Mouse (Mus musculus): ENCODE data around the gene Gm20695. TPM values are rescaled to one million over a fixed set of nuclear protein-coding genes. Genes with fewer than 3 reads are reported as not detected.

Gene Gm20695
- polyA plus RNA-seq, 1 experiment: 0.54 TPM

DNA sequence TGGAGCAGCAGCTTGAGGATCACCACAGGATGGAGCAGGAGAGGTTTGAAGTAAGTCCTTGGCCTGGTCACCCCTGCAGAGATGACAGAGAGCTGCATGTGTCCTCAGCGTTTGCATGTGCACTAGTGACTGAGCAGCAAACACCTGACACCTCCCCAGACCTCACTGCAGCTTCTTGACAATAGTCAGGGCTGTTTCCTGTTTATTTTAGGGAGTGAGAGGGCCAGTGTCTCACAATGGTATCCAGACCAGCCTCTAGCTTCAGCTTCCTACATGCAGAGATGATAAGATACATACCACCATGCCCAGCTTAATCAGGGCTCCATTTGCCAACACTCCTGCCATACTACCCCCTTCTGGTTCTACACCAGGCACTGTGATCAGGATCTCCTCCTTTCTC is 44.1 kb downstream of the Gm20695 start:
- TF ChIP-seq POLR2A (IDR thresholded peaks at IDR 0.05; ENCODE audit: extremely low read depth, insufficient read depth, low read length) (no peak), CTCF (IDR thresholded peaks at IDR 0.05; ENCODE audit: extremely low read depth, insufficient read depth, low read length) (no peak)
- Histone ChIP-seq H3K4me1 (ENCODE audit: control insufficient read depth, insufficient read depth, low read length) (no peaks in the 10 kb centered on the region), H3K27ac (ENCODE audit: insufficient read depth, low read length) (no peak overlapping the region), H3K4me3 (ENCODE audit: insufficient read depth, low read length) (no peak overlapping the region)

GRCm38 (mm10) chr16:3929151-3929550 is 44.7 kb downstream of the Gm20695 start:
- no peak overlapping the region for H3K4me3 ChIP-seq (ENCODE audit: insufficient read depth, low read length)
- no peak for TF ChIP-seq POLR2A (IDR thresholded peaks at IDR 0.05; ENCODE audit: extremely low read depth, insufficient read depth, low read length)
- no peak for TF ChIP-seq CTCF (IDR thresholded peaks at IDR 0.05; ENCODE audit: extremely low read depth, insufficient read depth, low read length)
- no peak overlapping the region for H3K27ac ChIP-seq (ENCODE audit: insufficient read depth, low read length)
- no peaks in the 10 kb centered on the region for H3K4me1 ChIP-seq (ENCODE audit: control insufficient read depth, insufficient read depth, low read length)

DNA sequence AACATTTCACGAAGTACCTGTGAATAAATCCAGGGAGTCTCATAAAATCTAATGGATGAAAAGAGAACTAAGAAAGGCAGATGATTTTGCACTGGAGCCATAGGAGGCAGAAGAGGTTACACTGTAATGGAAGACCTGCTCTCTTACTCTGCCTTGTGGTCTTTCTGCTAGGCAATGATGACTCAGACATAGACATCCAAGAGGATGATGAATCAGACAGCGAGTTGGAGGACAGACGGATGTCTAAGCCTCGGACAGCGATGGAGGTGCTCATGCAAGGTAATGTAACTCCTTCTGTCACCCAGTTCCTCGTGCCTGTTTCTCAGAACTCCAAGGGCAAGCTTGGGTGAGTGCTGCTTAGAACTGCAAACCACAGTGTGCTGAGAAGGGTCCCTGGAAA is 49.1 kb downstream of the Gm20695 start:
- Histone ChIP-seq H3K4me3 (ENCODE audit: insufficient read depth, low read length) (no peak overlapping the region), H3K4me1 (ENCODE audit: control insufficient read depth, insufficient read depth, low read length) (no peaks in the 10 kb centered on the region), H3K27ac (ENCODE audit: insufficient read depth, low read length) (no peak overlapping the region)
- TF ChIP-seq POLR2A (IDR thresholded peaks at IDR 0.05; ENCODE audit: extremely low read depth, insufficient read depth, low read length): no peak
- no peak for TF ChIP-seq CTCF (IDR thresholded peaks at IDR 0.05; ENCODE audit: extremely low read depth, insufficient read depth, low read length)

GRCm38 (mm10) chr16:3934091-3934490 is 49.6 kb downstream of the Gm20695 start:
- no peaks in the 10 kb centered on the region for H3K4me1 ChIP-seq (ENCODE audit: control insufficient read depth, insufficient read depth, low read length)
- H3K27ac ChIP-seq (ENCODE audit: insufficient read depth, low read length): no peak overlapping the region
- no peak for TF ChIP-seq CTCF (IDR thresholded peaks at IDR 0.05; ENCODE audit: extremely low read depth, insufficient read depth, low read length)
- TF ChIP-seq POLR2A (IDR thresholded peaks at IDR 0.05; ENCODE audit: extremely low read depth, insufficient read depth, low read length): no peak
- no peak overlapping the region for H3K4me3 ChIP-seq (ENCODE audit: insufficient read depth, low read length)

GRCm38 (mm10) chr16:3934701-3935100 is 50.3 kb downstream of the Gm20695 start:
- Histone ChIP-seq H3K4me1 (ENCODE audit: control insufficient read depth, insufficient read depth, low read length) (no peaks in the 10 kb centered on the region), H3K27ac (ENCODE audit: insufficient read depth, low read length) (no peak overlapping the region), H3K4me3 (ENCODE audit: insufficient read depth, low read length) (no peak overlapping the region)
- TF ChIP-seq CTCF (IDR thresholded peaks at IDR 0.05; ENCODE audit: extremely low read depth, insufficient read depth, low read length) (no peak), POLR2A (IDR thresholded peaks at IDR 0.05; ENCODE audit: extremely low read depth, insufficient read depth, low read length) (no peak)

DNA sequence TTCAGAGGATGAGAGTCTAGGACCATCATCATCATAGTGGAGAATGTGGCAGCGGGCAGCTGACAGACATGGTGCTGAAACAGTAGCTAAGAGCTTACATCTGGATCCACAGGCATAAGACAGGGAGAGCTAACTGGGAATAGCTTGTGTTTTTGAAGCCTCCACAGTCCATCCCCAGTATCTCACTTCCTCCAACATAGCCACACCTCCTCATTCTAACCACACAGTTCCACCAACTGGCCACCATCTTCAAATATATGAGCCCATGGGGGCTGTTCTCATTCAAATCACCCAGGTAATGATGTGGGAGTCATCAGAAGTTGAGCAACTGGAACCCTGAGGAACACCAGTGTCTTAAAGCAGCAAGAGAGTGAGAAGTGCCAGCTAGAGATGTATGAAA is 66.7 kb downstream of the Gm20695 start:
- TF ChIP-seq POLR2A (IDR thresholded peaks at IDR 0.05; ENCODE audit: extremely low read depth, insufficient read depth, low read length) (no peak), CTCF (IDR thresholded peaks at IDR 0.05; ENCODE audit: extremely low read depth, insufficient read depth, low read length) (no peak)
- Histone ChIP-seq H3K4me1 (ENCODE audit: control insufficient read depth, insufficient read depth, low read length) (no peaks in the 10 kb centered on the region), H3K27ac (ENCODE audit: insufficient read depth, low read length) (no peak overlapping the region), H3K4me3 (ENCODE audit: insufficient read depth, low read length) (no peak overlapping the region)

DNA sequence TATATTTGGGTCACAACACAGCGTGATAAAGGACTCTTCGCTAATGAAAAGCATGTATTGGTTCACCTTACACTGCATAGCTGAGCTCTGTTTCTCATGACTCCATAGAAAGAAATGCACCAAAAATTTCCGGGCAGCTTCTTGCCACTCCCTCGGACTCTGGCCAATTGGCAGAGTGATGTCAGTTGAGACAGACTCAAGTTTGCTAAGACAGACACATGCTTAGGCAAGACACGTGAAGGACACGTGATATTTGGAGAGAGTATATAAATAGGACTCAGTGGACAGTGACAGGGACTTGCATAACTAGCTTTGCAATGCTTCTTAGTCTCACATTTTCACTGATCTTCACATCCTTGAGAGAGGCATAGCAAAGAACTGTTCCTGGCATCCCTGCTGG is 71.9 kb downstream of the Gm20695 start:
- H3K27ac ChIP-seq (ENCODE audit: insufficient read depth, low read length): no peak overlapping the region
- no peak overlapping the region for H3K4me3 ChIP-seq (ENCODE audit: insufficient read depth, low read length)
- TF ChIP-seq CTCF (IDR thresholded peaks at IDR 0.05; ENCODE audit: extremely low read depth, insufficient read depth, low read length) (no peak), POLR2A (IDR thresholded peaks at IDR 0.05; ENCODE audit: extremely low read depth, insufficient read depth, low read length) (no peak)
- no peaks in the 10 kb centered on the region for H3K4me1 ChIP-seq (ENCODE audit: control insufficient read depth, insufficient read depth, low read length)

DNA sequence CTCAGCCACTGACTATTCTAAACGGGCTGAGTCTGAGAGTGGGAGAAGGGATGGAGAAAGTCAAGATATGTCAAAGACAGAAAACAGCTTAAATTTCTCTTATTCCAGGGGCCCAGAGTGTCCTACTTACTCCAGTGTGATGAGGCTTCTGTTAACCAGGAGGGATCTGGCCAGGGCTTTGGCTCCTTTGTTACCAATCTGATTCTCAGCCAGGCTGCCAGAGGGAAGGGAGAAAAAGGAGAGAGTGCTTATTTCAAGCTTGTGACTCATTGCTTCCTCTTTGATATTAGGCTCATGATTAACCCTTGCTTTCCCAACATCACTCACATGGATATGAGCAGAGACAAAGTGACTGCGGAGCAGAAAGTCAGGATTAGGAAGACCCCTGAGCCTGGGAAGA is 74.8 kb downstream of the Gm20695 start:
- Histone ChIP-seq H3K4me3 (ENCODE audit: insufficient read depth, low read length) (no peak overlapping the region), H3K4me1 (ENCODE audit: control insufficient read depth, insufficient read depth, low read length) (no peaks in the 10 kb centered on the region), H3K27ac (ENCODE audit: insufficient read depth, low read length) (no peak overlapping the region)
- TF ChIP-seq CTCF (IDR thresholded peaks at IDR 0.05; ENCODE audit: extremely low read depth, insufficient read depth, low read length) (no peak), POLR2A (IDR thresholded peaks at IDR 0.05; ENCODE audit: extremely low read depth, insufficient read depth, low read length) (no peak)

GRCm38 (mm10) chr16:3964990-3965389 is 80.5 kb downstream of the Gm20695 start:
- Histone ChIP-seq H3K4me3 (ENCODE audit: insufficient read depth, low read length) (no peak overlapping the region), H3K27ac (ENCODE audit: insufficient read depth, low read length) (no peak overlapping the region), H3K4me1 (ENCODE audit: control insufficient read depth, insufficient read depth, low read length) (no peaks in the 10 kb centered on the region)
- no peak for TF ChIP-seq POLR2A (IDR thresholded peaks at IDR 0.05; ENCODE audit: extremely low read depth, insufficient read depth, low read length)
- TF ChIP-seq CTCF (IDR thresholded peaks at IDR 0.05; ENCODE audit: extremely low read depth, insufficient read depth, low read length): no peak

DNA sequence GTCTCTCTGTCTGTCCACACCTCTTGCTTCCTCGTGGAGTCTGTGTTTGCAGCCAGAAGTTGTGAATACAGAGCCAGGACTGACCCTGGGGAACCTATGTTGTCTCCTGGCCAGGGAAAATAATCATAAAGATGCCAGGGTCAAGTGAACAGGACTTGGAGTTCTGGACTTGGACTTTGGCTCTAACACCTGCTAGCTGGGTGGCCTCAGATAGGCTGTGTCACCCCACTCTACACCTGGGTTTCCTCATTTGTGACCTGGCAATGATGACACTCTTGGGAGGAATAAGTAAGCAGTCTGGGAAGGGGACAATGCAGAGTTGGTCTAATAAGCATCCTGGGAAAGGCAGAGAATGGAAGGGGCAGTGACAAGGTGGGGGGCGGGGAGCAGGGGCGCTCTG is 81.1 kb downstream of the Gm20695 start:
- H3K4me1 ChIP-seq (ENCODE audit: control insufficient read depth, insufficient read depth, low read length): no peaks in the 10 kb centered on the region
- no peak for TF ChIP-seq POLR2A (IDR thresholded peaks at IDR 0.05; ENCODE audit: extremely low read depth, insufficient read depth, low read length)
- TF ChIP-seq CTCF (IDR thresholded peaks at IDR 0.05; ENCODE audit: extremely low read depth, insufficient read depth, low read length): no peak
- no peak overlapping the region for H3K4me3 ChIP-seq (ENCODE audit: insufficient read depth, low read length)
- H3K27ac ChIP-seq (ENCODE audit: insufficient read depth, low read length): no peak overlapping the region

Other genes starting within 250 kb of the Gm20695 start
- gene Mefv, start 166.6 kb upstream of the Gm20695 start, polyA plus RNA-seq (2012; rRNA removed): 0.04 TPM in 1 of 2 replicates, not detected in the other
- gene Zfp263, start 140.6 kb upstream of the Gm20695 start, polyA plus RNA-seq (2012; rRNA removed): 17.8 and 18.3 TPM in 2 replicates
- not detected in 2 replicates for gene Olfr15, start 53.8 kb upstream of the Gm20695 start, polyA plus RNA-seq (2012; rRNA removed)
- gene Zfp174, start 37.4 kb upstream of the Gm20695 start, polyA plus RNA-seq (2012; rRNA removed): 3.3 and 3.4 TPM in 2 replicates
- 112 and 113 TPM in 2 replicates for gene Naa60, start 12.3 kb upstream of the Gm20695 start, polyA plus RNA-seq (2012; rRNA removed)
- gene Zfp597, start 87 bp upstream of the Gm20695 start, polyA plus RNA-seq (2012; rRNA removed): 11.4 and 11.7 TPM in 2 replicates
- gene 1700037C18Rik, start 24.0 kb downstream of the Gm20695 start, polyA plus RNA-seq (2012; rRNA removed): 8.8 and 9.5 TPM in 2 replicates
- gene Cluap1, start 24.2 kb downstream of the Gm20695 start, polyA plus RNA-seq (2012; rRNA removed): 25.2 and 27.5 TPM in 2 replicates
- gene Nlrc3, start 92.0 kb downstream of the Gm20695 start, polyA plus RNA-seq (2012; rRNA removed): 0.83 and 0.92 TPM in 2 replicates
- 36.0 and 37.2 TPM in 2 replicates for gene Slx4, start 119.1 kb downstream of the Gm20695 start, polyA plus RNA-seq (2012; rRNA removed)
- not detected in 2 replicates for gene Dnase1, start 152.3 kb downstream of the Gm20695 start, polyA plus RNA-seq (2012; rRNA removed)
- 75.8 and 77.7 TPM in 2 replicates for gene Trap1, start 193.2 kb downstream of the Gm20695 start, polyA plus RNA-seq (2012; rRNA removed)

All from cortical plate, adult 2 months (tissue).